Mouse (Mus musculus) heart, postnatal 0 days (tissue): Measurements from ENCODE around the gene Kremen2.

Experiments used
- CTCF ChIP-seq: IDR thresholded peaks from 2 replicates; pipeline ENCODE4 v1.5.1; 2016; ENCODE audit warnings: antibody characterized with exemption, control low read depth, low read depth
- EP300 ChIP-seq: IDR thresholded peaks from 2 replicates; pipeline ENCODE4 v1.6.1; 2016; ENCODE audit warnings: antibody characterized with exemption, low read depth

DNA sequence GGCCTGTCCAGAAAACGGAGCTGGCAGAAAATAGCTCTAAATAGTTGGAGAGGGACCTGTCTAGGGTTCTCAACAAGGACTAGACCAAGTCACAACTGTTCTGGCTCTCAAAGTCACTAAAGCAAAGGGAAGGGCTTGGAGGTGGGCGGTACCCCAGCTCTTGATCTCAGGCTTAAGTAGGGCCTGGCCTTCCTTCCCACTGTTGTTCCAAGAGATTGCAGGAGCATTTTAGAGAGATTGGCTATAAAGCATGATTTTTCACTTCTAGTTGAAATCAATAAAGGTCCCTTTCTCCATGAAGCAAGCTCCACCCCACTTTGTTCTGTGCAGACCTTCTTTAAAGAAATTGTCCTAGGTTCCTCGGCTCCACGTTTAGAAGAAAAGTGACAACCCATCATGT, 20.2 kb downstream of the Kremen2 start:
- TF ChIP-seq CTCF (no peak), EP300 (no peak)
